Mouse (Mus musculus): ENCODE measurements around the gene Rbm12. TPM values are rescaled to one million over a fixed set of nuclear protein-coding genes. Genes with fewer than 3 reads are reported as not detected.
A peak's percentile ranks its signal among the peaks of the same experiment; 100 is the strongest.

The Rbm12 gene
- polyA plus RNA-seq, 1 experiment: 391 TPM

- Histone ChIP-seq H3K4me3 (ENCODE audit: insufficient read depth, low read depth, low read length) (no peak overlapping the region), H3K4me1 (ENCODE audit: control insufficient read depth, insufficient read depth, low read length) (peaks cover 4% of the 10 kb centered on the region; the same call in 1 of the 2 replicates), H3K27ac (ENCODE audit: insufficient read depth, low read depth, low read length) (no peak overlapping the region)
- no peak for TF ChIP-seq POLR2A (IDR thresholded peaks at IDR 0.05; ENCODE audit: insufficient read depth, low read depth, low read length)
- TF ChIP-seq CTCF (IDR thresholded peaks at IDR 0.05; ENCODE audit: insufficient read depth, low read depth, low read length): no peak
- WGBS: 92% methylated on average over 10 of the region's 10 CpGs
Measured at GRCm38 (mm10) chr2:156071236-156071635, 40.5 kb downstream of the Rbm12 start.

GRCm38 (mm10) chr2:156067916-156068315, 43.9 kb downstream of the Rbm12 start:
- H3K27ac ChIP-seq (ENCODE audit: insufficient read depth, low read depth, low read length): no peak overlapping the region
- 72% methylated on average over 10 of the region's 10 CpGs for WGBS

GRCm38 (mm10) chr2:156066126-156066525, 45.7 kb downstream of the Rbm12 start:
- TF ChIP-seq POLR2A (IDR thresholded peaks at IDR 0.05; ENCODE audit: insufficient read depth, low read depth, low read length) (no peak), CTCF (IDR thresholded peaks at IDR 0.05; ENCODE audit: insufficient read depth, low read depth, low read length) (no peak)
- H3K4me1 ChIP-seq (ENCODE audit: control insufficient read depth, insufficient read depth, low read length): peaks cover 14% of the 10 kb centered on the region
- H3K27ac ChIP-seq (ENCODE audit: insufficient read depth, low read depth, low read length): no peak overlapping the region
- WGBS: 43% methylated on average over 10 of the region's 10 CpGs
- H3K4me3 ChIP-seq (ENCODE audit: insufficient read depth, low read depth, low read length): peak overlapping the region; percentile 84

More at GRCm38 (mm10) chr2:156067916-156068315, 43.9 kb downstream of the Rbm12 start:
- peaks cover 14% of the 10 kb centered on the region for H3K4me1 ChIP-seq (ENCODE audit: control insufficient read depth, insufficient read depth, low read length)
- no peak overlapping the region for H3K4me3 ChIP-seq (ENCODE audit: insufficient read depth, low read depth, low read length)
- TF ChIP-seq POLR2A (IDR thresholded peaks at IDR 0.05; ENCODE audit: insufficient read depth, low read depth, low read length) (no peak), CTCF (IDR thresholded peaks at IDR 0.05; ENCODE audit: insufficient read depth, low read depth, low read length) (no peak)

- peaks cover 14% of the 10 kb centered on the region for H3K4me1 ChIP-seq (ENCODE audit: control insufficient read depth, insufficient read depth, low read length)
- 0 out of 2 replicates have a peak within 1 kb of the TSS, but pooled peaks have one; percentile 19 for H3K27ac ChIP-seq (ENCODE audit: insufficient read depth, low read depth, low read length)
- WGBS: under 1% methylated on average over 80 of the region's 81 CpGs
- H3K4me3 ChIP-seq (ENCODE audit: insufficient read depth, low read depth, low read length): peak within 1 kb of the TSS; percentile 84
- no peak for TF ChIP-seq CTCF (IDR thresholded peaks at IDR 0.05; ENCODE audit: insufficient read depth, low read depth, low read length)
- peak; percentile 20; the same call in 1 of the 2 replicates for TF ChIP-seq POLR2A (IDR thresholded peaks at IDR 0.05; ENCODE audit: insufficient read depth, low read depth, low read length)
Measured at GRCm38 (mm10) chr2:156065099-156066041, 46.4 kb downstream of the Rbm12 start, which contains the start of gene Spag4. TSS of gene Spag4 (plus strand) at chr2:156065175.

- H3K27ac ChIP-seq (ENCODE audit: insufficient read depth, low read depth, low read length): no peak within 1 kb of the TSS
- no peak within 1 kb of the TSS for H3K4me3 ChIP-seq (ENCODE audit: insufficient read depth, low read depth, low read length)
- peaks cover 3% of the 10 kb centered on the region; the same call in 1 of the 2 replicates for H3K4me1 ChIP-seq (ENCODE audit: control insufficient read depth, insufficient read depth, low read length)
- WGBS: 91% methylated on average over 9 of the region's 9 CpGs
- TF ChIP-seq POLR2A (IDR thresholded peaks at IDR 0.05; ENCODE audit: insufficient read depth, low read depth, low read length): no peak
- TF ChIP-seq CTCF (IDR thresholded peaks at IDR 0.05; ENCODE audit: insufficient read depth, low read depth, low read length): no peak
Measured at GRCm38 (mm10) chr2:156052816-156053215, 59.0 kb downstream of the Rbm12 start, which contains the start of gene Fer1l4. TSS of gene Fer1l4 (minus strand) at chr2:156052947.

GRCm38 (mm10) chr2:156047929-156048328, 63.8 kb downstream of the Rbm12 start:
- TF ChIP-seq POLR2A (IDR thresholded peaks at IDR 0.05; ENCODE audit: insufficient read depth, low read depth, low read length) (no peak), CTCF (IDR thresholded peaks at IDR 0.05; ENCODE audit: insufficient read depth, low read depth, low read length) (no peak)
- H3K4me3 ChIP-seq (ENCODE audit: insufficient read depth, low read depth, low read length): no peak overlapping the region
- no peak overlapping the region for H3K27ac ChIP-seq (ENCODE audit: insufficient read depth, low read depth, low read length)
- peaks cover 3% of the 10 kb centered on the region; the same call in 1 of the 2 replicates for H3K4me1 ChIP-seq (ENCODE audit: control insufficient read depth, insufficient read depth, low read length)
- WGBS: 24% methylated on average over 19 of the region's 19 CpGs

- H3K4me1 ChIP-seq (ENCODE audit: control insufficient read depth, insufficient read depth, low read length): peaks cover 1% of the 10 kb centered on the region; the same call in 1 of the 2 replicates
- TF ChIP-seq POLR2A (IDR thresholded peaks at IDR 0.05; ENCODE audit: insufficient read depth, low read depth, low read length) (no peak), CTCF (IDR thresholded peaks at IDR 0.05; ENCODE audit: insufficient read depth, low read depth, low read length) (no peak)
- WGBS: 85% methylated on average over 8 of the region's 8 CpGs
- H3K27ac ChIP-seq (ENCODE audit: insufficient read depth, low read depth, low read length): no peak overlapping the region
- H3K4me3 ChIP-seq (ENCODE audit: insufficient read depth, low read depth, low read length): no peak overlapping the region
Measured at GRCm38 (mm10) chr2:156042903-156043302, 68.9 kb downstream of the Rbm12 start.

Other genes with a start within 250 kb of the Rbm12 start
- 136 TPM in 1 of 2 replicates, not detected in the other for gene Uqcc1, start 181.7 kb downstream of the Rbm12 start, polyA plus RNA-seq (2012; ENCODE audit: insufficient read depth, insufficient read length, low replicate concordance, missing spikeins)
- not detected in 2 replicates for gene Gm15557, start 171.2 kb downstream of the Rbm12 start, polyA plus RNA-seq (2012; ENCODE audit: insufficient read depth, insufficient read length, low replicate concordance, missing spikeins)
- not detected in 2 replicates for gene Gdf5, start 166.6 kb downstream of the Rbm12 start, polyA plus RNA-seq (2012; ENCODE audit: insufficient read depth, insufficient read length, low replicate concordance, missing spikeins)
- gene Cep250, start 155.5 kb downstream of the Rbm12 start, polyA plus RNA-seq (2012; ENCODE audit: insufficient read depth, insufficient read length, low replicate concordance, missing spikeins): not detected in 2 replicates
- gene 6430550D23Rik, start 104.0 kb downstream of the Rbm12 start, polyA plus RNA-seq (2012; ENCODE audit: insufficient read depth, insufficient read length, low replicate concordance, missing spikeins): not detected in 2 replicates
- not detected in 2 replicates for gene Ergic3, start 103.9 kb downstream of the Rbm12 start, polyA plus RNA-seq (2012; ENCODE audit: insufficient read depth, insufficient read length, low replicate concordance, missing spikeins)
- not detected in 2 replicates for gene Fer1l4, start 59.0 kb downstream of the Rbm12 start, polyA plus RNA-seq (2012; ENCODE audit: insufficient read depth, insufficient read length, low replicate concordance, missing spikeins)
- gene Spag4, start 46.8 kb downstream of the Rbm12 start, polyA plus RNA-seq (2012; ENCODE audit: insufficient read depth, insufficient read length, low replicate concordance, missing spikeins): not detected in 2 replicates
- gene Cpne1, start within 50 bp of the Rbm12 start, polyA plus RNA-seq (2012; ENCODE audit: insufficient read depth, insufficient read length, low replicate concordance, missing spikeins): not detected in 2 replicates
- gene Gm28036, start 15.1 kb upstream of the Rbm12 start, polyA plus RNA-seq (2012; ENCODE audit: insufficient read depth, insufficient read length, low replicate concordance, missing spikeins): not detected in 2 replicates
- not detected in 2 replicates for gene Romo1, start 32.1 kb upstream of the Rbm12 start, polyA plus RNA-seq (2012; ENCODE audit: insufficient read depth, insufficient read length, low replicate concordance, missing spikeins)
- not detected in 2 replicates for gene Nfs1, start 32.2 kb upstream of the Rbm12 start, polyA plus RNA-seq (2012; ENCODE audit: insufficient read depth, insufficient read length, low replicate concordance, missing spikeins)
- 643 TPM in 1 of 2 replicates, not detected in the other for gene Rbm39, start 68.3 kb upstream of the Rbm12 start, polyA plus RNA-seq (2012; ENCODE audit: insufficient read depth, insufficient read length, low replicate concordance, missing spikeins)
- gene Phf20, start 84.5 kb upstream of the Rbm12 start, polyA plus RNA-seq (2012; ENCODE audit: insufficient read depth, insufficient read length, low replicate concordance, missing spikeins): 586 TPM in 1 of 2 replicates, not detected in the other
- gene Cnbd2, start 200.3 kb upstream of the Rbm12 start, polyA plus RNA-seq (2012; ENCODE audit: insufficient read depth, insufficient read length, low replicate concordance, missing spikeins): not detected in 2 replicates
- gene Scand1, start 200.7 kb upstream of the Rbm12 start, polyA plus RNA-seq (2012; ENCODE audit: insufficient read depth, insufficient read length, low replicate concordance, missing spikeins): not detected in 2 replicates